Mouse (Mus musculus): ENCODE results near the gene Mex3a.

Mex3a gene

GRCm38 (mm10) chr3:88544514-88544913 is 12.3 kb downstream of the Mex3a start:
- DNase-seq (ENCODE audit: low read depth, low spot score) = no peak

GRCm38 (mm10) chr3:88544955-88545591 is 12.9 kb downstream of the Mex3a start:
- no peak for DNase-seq (ENCODE audit: low read depth, low spot score)

DNA sequence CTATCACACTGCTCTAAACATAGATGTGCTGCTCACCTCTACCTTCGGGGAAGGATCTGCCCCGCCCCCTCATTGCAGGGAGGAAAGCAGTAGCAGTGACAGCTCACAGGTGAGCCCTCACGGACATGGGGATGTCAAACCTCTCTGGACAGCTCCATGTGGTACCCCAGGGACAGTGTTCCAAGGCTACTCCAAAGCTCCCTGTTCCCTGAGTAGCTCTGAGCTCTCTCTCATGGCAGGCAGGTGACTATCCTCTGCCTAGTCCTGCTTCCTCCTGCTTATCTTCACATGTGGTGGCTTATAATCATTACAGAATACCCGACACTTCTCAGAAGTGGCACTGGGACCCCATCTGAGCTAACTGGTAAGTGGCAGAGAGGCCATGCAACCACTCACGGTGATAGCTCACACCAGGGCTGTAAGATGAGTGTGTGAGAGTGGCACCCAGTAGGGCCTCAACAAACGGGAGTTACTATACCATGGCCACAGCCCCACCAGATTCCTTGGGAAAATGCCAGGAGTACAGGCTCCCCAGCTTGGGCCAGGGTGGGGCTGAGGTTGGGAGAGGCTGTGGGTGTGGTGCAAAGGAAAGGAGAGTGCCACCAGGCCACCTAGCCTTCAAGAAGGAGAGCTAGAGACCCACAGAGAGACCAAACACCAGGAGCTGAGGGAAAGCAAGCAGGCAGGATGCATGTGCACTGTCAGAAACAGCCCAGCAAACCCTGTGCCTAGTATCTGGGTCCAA is 14.7 kb downstream of the Mex3a start:
- DNase-seq (ENCODE audit: low read depth, low spot score) = no peak

DNA sequence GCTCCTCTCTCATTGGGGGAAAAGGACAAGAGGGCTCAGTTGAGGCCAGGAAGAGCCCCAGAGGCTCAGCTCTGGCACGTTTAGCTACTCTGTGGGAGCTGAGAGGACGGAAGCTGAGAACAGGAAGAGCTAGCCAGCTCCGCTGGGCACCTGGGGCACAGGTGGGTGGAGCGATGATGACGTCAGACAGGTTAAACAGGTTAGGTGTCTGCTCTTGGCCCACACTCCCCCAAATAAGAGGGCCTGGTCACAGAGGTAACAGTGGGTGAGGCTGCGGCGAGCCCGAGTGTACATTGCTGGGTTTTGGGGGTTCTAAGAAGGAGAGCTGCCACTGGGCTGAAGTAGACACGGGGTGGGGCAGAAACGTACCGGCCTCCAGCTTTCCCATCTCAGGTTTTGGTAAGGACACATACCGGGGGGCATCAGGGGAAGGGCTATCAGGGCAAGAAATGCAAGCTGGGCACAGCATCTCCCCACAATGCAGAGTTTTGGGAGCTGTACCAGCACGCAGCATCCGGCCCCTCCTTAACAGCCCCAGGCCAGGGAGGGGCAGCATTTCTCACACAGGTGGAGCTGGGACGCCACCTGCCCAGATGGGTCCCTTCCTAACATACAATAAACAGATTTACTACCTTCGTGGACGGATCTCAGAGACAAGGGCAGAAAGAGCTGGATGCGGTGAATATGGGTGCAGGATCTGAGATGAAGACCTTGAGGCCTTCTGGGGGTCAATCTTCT is 16.2 kb downstream of the Mex3a start, which contains the start of gene Rab25:
Rab25 (minus strand) TSS at position 121 of the 738 bp plus-strand sequence.
- no peak for DNase-seq (ENCODE audit: low read depth, low spot score)

- DNase-seq (ENCODE audit: low read depth, low spot score) = no peak
Measured at GRCm38 (mm10) chr3:88551586-88551985, 19.4 kb downstream of the Mex3a start.

DNA sequence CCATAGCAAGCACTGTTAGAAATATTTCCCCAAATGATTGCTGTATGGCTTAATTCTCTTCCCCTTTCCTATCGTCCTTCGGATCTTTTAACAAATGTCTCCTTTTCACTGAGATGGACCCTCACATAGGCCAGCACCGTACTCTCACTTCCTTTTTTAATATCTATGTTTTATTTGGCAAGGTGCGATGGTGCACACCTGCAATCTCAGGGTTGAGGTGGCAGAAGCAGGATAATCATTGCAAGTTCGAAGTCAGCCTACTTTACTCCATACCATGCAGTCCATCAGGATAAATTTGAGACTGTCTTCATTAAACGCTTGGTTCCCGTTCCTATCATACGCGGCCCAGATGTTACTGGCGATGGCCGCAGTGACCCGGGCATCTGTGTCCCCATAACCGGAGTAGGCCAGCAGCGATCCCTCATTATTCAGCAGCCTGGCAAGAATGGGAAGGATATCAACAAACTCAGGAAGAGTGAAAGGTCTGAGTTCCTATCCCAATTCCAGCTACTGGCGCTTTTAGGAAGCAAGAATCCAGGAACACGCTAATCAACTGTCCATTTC is 20.0 kb downstream of the Mex3a start:
- DNase-seq (ENCODE audit: low read depth, low spot score) = no peak

DNA sequence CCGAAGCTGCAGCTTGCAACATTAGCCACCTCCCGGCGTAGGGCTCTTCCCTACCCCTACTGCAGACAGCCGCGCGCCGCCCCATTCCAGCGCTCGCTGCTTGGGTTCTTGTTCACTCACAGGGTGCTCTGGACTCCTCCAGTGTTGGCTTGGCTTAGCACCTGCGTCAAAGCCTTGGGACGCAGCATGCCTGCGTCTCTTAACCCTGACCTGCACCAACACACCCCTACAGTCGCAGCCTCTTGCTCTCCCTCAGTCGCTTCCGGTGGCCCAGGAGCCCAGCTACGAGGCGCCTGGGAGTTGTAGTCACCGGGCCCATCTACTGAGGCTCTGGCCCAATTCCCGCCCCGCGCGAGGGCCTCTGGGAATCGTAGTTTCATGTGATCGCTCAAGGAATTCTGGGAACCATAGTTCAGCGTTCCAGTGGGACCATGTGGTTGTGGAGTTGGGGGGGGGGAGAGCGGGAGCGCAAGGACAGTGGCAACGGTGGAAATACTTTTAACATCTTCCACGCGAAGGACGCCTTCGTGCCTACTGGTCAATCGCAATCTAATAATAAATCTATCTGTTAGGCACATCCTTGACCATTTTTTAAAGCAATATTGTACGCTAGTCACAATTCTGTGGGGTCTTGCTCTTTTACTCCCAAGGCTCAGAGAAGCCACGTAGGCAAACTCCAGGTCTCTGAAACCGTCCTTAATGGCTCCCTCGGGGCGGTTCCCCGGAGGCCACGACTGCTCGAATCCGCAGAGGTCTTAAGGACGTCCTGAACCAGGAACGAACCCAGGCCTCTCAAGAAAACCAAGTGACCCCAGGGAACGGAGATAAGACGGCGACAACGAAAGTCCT is 20.7 kb downstream of the Mex3a start, which contains the start of gene Lamtor2:
Lamtor2 (minus strand) TSS at position 399 of the 849 bp plus-strand sequence.
- peak; percentile 93 for DNase-seq (ENCODE audit: low read depth, low spot score)

GRCm38 (mm10) chr3:88553525-88553879 is 21.3 kb downstream of the Mex3a start, which contains the start of gene Ubqln4:
Gene Ubqln4 (plus strand): TSS chr3:88553758.
- DNase-seq (ENCODE audit: low read depth, low spot score) = peak; percentile 72

GRCm38 (mm10) chr3:88553880-88554586 is 21.8 kb downstream of the Mex3a start:
- DNase-seq (ENCODE audit: low read depth, low spot score) = no peak

DNA sequence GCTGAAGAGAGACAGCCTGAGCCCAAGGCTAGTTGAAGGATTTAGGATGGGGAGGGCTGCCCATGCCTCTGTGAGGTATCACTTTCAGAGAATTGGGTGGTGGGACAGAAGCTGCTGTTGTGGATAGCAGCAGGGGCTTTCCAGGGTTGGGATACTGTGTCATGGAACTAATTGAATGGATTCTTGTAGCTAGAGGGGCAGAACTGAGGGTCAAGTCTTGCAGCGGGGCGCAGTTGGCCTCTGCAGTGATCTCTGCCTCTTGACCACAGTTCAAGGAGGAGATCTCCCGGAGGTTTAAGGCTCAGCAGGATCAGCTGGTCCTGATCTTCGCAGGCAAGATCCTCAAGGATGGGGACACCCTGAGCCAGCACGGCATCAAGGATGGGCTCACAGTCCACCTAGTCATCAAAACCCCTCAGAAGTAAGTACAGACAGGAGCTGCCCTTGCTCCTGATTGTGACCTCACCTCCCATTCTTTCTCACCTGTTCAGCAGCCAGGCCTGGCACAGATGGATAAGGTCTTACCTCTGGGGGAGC is 22.9 kb downstream of the Mex3a start:
- no peak for DNase-seq (ENCODE audit: low read depth, low spot score)

GRCm38 (mm10) chr3:88555731-88556130 is 23.5 kb downstream of the Mex3a start:
- DNase-seq (ENCODE audit: low read depth, low spot score) = no peak

GRCm38 (mm10) chr3:88556616-88557015 is 24.4 kb downstream of the Mex3a start:
- DNase-seq (ENCODE audit: low read depth, low spot score) = no peak

GRCm38 (mm10) chr3:88559596-88559995 is 27.4 kb downstream of the Mex3a start:
- DNase-seq (ENCODE audit: low read depth, low spot score) = no peak

GRCm38 (mm10) chr3:88561989-88562388 is 29.8 kb downstream of the Mex3a start:
- no peak for DNase-seq (ENCODE audit: low read depth, low spot score)

GRCm38 (mm10) chr3:88563442-88563841 is 31.2 kb downstream of the Mex3a start:
- no peak for DNase-seq (ENCODE audit: low read depth, low spot score)

DNA sequence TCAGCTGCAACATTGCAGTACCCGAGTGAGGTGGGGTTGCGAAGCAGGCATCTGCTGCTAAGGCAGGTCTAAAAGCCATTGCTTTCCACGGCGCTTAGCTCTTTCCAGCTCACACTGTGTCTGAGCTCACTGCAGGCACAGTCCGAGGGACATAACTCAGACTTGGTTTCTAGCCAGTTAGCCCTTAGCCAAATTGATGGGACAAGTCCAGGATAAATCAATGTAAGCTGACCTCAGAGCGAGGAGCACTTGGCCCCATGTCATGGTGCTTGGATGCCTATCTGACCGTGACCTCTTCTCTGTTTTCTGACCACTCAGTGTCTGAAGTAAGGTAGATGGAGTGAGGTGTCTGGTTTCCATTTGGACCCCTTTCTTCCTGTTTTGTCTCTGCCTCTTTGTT is 31.8 kb downstream of the Mex3a start:
- no peak for DNase-seq (ENCODE audit: low read depth, low spot score)

DNA sequence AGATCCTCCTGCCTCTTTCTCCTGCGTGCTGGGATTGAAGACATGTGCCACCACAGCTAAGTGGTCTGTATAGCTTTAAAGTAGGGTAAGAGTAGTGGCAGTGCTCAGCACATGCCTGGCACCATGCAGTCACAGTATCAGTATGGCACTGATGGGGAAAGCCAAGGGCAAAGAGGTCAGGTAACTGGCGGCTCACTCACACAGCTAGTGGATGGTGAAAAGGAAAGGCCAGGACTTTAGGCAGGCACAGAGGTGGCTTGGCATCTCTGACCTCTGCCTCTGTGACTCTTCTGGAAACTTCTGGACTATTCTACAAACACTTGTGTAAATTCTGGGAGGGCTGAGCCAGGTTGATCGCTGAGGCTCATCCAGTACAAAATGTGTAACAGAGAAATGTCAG is 33.9 kb downstream of the Mex3a start:
- DNase-seq (ENCODE audit: low read depth, low spot score) = no peak

- DNase-seq (ENCODE audit: low read depth, low spot score) = no peak
Measured at GRCm38 (mm10) chr3:88566536-88567061, 34.4 kb downstream of the Mex3a start.

GRCm38 (mm10) chr3:88567892-88568291 is 35.7 kb downstream of the Mex3a start:
- no peak for DNase-seq (ENCODE audit: low read depth, low spot score)

DNA sequence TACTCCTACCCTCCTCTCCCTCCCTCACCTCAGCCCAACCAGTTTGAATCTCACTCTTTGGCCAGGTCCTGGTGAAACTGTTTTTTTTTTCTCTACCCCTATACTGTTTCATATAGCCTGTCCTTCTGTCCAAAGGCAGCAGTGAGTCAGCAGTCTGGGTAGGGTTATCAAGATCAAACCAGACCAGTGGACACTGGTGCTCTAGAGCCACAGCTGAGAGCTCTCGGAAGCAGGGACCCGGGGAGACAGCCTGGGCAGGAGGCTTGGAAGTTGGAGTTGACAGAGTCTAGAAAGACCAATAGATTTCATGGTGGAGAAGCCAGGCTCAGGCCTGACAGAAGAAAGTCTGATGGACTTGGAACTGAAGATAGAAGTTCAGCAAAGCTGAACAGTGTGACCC is 36.4 kb downstream of the Mex3a start:
- DNase-seq (ENCODE audit: low read depth, low spot score) = no peak

All from WW6 (cell line).